9 mouse cellular contexts compared by ENCODE assay signal in genomic region chr7:95091360-95091759, GRCm38 (mm10).
DNase-seq lines count a peak whose midpoint lies in the region; ATAC-seq and TF ChIP-seq lines count a peak whose summit lies in the region.
"Had no signal": no experiment of that assay in that cellular context is flagged by ENCODE, and none has a peak within 500 bp of the region (broad histone marks: within the 10 kb centered on the region; RNA-seq: fewer than 3 reads in every experiment).

No protein-coding gene starts in this region.

- no peaks in the 10 kb centered on the region for H3K4me1 ChIP-seq in forebrain, embryonic 14.5 days (ENCODE audit: control insufficient read depth, insufficient read depth, low read length)
- no peaks in the 10 kb centered on the region for H3K4me1 ChIP-seq in forebrain, embryonic 16.5 days (replicated peaks; ENCODE audit: control insufficient read depth, insufficient read depth, low read length)
- no peaks in the 10 kb centered on the region for H3K4me1 ChIP-seq in liver, postnatal 0 days (ENCODE audit: insufficient read depth)
- H3K4me1 ChIP-seq in liver, embryonic 11.5 days (replicated peaks; ENCODE audit: control insufficient read depth, insufficient read depth, low read length), result no peaks in the 10 kb centered on the region
- H3K4me1 ChIP-seq: embryonic facial prominence, embryonic 12.5 days had no signal

- no peaks in the 10 kb centered on the region for H3K36me3 ChIP-seq in forebrain, embryonic 14.5 days (ENCODE audit: control insufficient read depth, insufficient read depth, low read length)
- H3K36me3 ChIP-seq in forebrain, embryonic 16.5 days (ENCODE audit: control insufficient read depth, insufficient read depth), result no peaks in the 10 kb centered on the region
- H3K36me3 ChIP-seq in liver, postnatal 0 days (replicated peaks; ENCODE audit: insufficient read depth, low read length), result no peaks in the 10 kb centered on the region
- no peaks in the 10 kb centered on the region for H3K36me3 ChIP-seq in liver, embryonic 11.5 days (ENCODE audit: control insufficient read depth, insufficient read depth, low read length)
- H3K36me3 ChIP-seq: embryonic facial prominence, embryonic 12.5 days had no signal

- H3K4me2 ChIP-seq in forebrain, embryonic 14.5 days (ENCODE audit: low read length), result no peak overlapping the region
- no peak overlapping the region for H3K4me2 ChIP-seq in forebrain, embryonic 16.5 days (ENCODE audit: low read length)
- no peak overlapping the region for H3K4me2 ChIP-seq in liver, postnatal 0 days (ENCODE audit: low read depth, low read length)
- no peak overlapping the region for H3K4me2 ChIP-seq in liver, embryonic 11.5 days
- H3K4me2 ChIP-seq: embryonic facial prominence, embryonic 12.5 days had no signal

- TF ChIP-seq EP300 in liver, postnatal 0 days (IDR thresholded peaks at IDR 0.05; ENCODE audit: low read depth), result no peak

- ATAC-seq in forebrain, embryonic 14.5 days, result no peak
- ATAC-seq in forebrain, embryonic 16.5 days, result no peak
- ATAC-seq in liver, postnatal 0 days, result no peak
- ATAC-seq in liver, embryonic 11.5 days (replicated peaks; ENCODE audit: low FRiP score), result no peak
- no peak for ATAC-seq in megakaryocyte, adult 5-6 weeks (ENCODE audit: poor library complexity, severe bottlenecking)

- no peak overlapping the region for H3K9ac ChIP-seq in forebrain, embryonic 14.5 days (ENCODE audit: low read length)
- no peak overlapping the region for H3K9ac ChIP-seq in forebrain, embryonic 16.5 days (replicated peaks; ENCODE audit: low read depth, low read length)
- no peak overlapping the region for H3K9ac ChIP-seq in liver, postnatal 0 days (replicated peaks)
- H3K9ac ChIP-seq in liver, embryonic 11.5 days (ENCODE audit: low read depth, low read length), result no peak overlapping the region
- H3K9ac ChIP-seq: embryonic facial prominence, embryonic 12.5 days had no signal

- no peaks in the 10 kb centered on the region for H3K9me3 ChIP-seq in forebrain, embryonic 14.5 days (replicated peaks; ENCODE audit: control insufficient read depth, low read length)
- H3K9me3 ChIP-seq in forebrain, embryonic 16.5 days (ENCODE audit: control insufficient read depth, low read length), result no peaks in the 10 kb centered on the region
- H3K9me3 ChIP-seq in liver, postnatal 0 days (ENCODE audit: low read length), result no peaks in the 10 kb centered on the region
- H3K9me3 ChIP-seq in liver, embryonic 11.5 days (ENCODE audit: control insufficient read depth, low read length), result no peaks in the 10 kb centered on the region
- H3K9me3 ChIP-seq: embryonic facial prominence, embryonic 12.5 days had no signal

- peak; percentile 57 for DNase-seq in forebrain, embryonic 14.5 days (ENCODE audit: low spot score)
- no peak for DNase-seq in liver, postnatal 0 days
- DNase-seq in liver, embryonic 11.5 days (ENCODE audit: low spot score), result no peak
- peak; percentile 68 for DNase-seq in brain, embryonic 14.5 days (ENCODE audit: low read depth)
- peak; percentile 25 for DNase-seq in mesoderm, embryonic 11.5 days (ENCODE audit: low read depth, low spot score)
- no peak for DNase-seq in spleen, postnatal 4 days (ENCODE audit: low spot score in 2 of 2)

- TF ChIP-seq CTCF in liver, postnatal 0 days (IDR thresholded peaks at IDR 0.05; ENCODE audit: low read depth), result 0 out of 2 replicates have a peak, but pooled peaks have one; percentile 18
- TF ChIP-seq CTCF in brain, embryonic 14.5 days (IDR thresholded peaks at IDR 0.05; ENCODE audit: borderline replicate concordance, extremely low read depth, insufficient read depth, insufficient read length), result peak; percentile 41; the same call in 1 of the 2 replicates

- no peak overlapping the region for H3K27ac ChIP-seq in forebrain, embryonic 14.5 days (ENCODE audit: low read depth, low read length)
- no peak overlapping the region for H3K27ac ChIP-seq in forebrain, embryonic 16.5 days (ENCODE audit: low read length)
- no peak overlapping the region for H3K27ac ChIP-seq in liver, postnatal 0 days (ENCODE audit: low read depth)
- no peak overlapping the region for H3K27ac ChIP-seq in liver, embryonic 11.5 days (ENCODE audit: low read depth, low read length)
- H3K27ac ChIP-seq: embryonic facial prominence, embryonic 12.5 days had no signal

- H3K27me3 ChIP-seq in forebrain, embryonic 14.5 days (replicated peaks; ENCODE audit: control insufficient read depth, insufficient read depth, low read length), result no peaks in the 10 kb centered on the region
- H3K27me3 ChIP-seq in forebrain, embryonic 16.5 days (replicated peaks; ENCODE audit: control insufficient read depth, insufficient read depth, low read length), result no peaks in the 10 kb centered on the region
- H3K27me3 ChIP-seq in liver, postnatal 0 days (ENCODE audit: insufficient read depth, low read length), result no peaks in the 10 kb centered on the region
- no peaks in the 10 kb centered on the region for H3K27me3 ChIP-seq in liver, embryonic 11.5 days (replicated peaks; ENCODE audit: control insufficient read depth, insufficient read depth, low read length)
- H3K27me3 ChIP-seq: embryonic facial prominence, embryonic 12.5 days had no signal

- H3K4me3 ChIP-seq in forebrain, embryonic 14.5 days (ENCODE audit: low read depth, low read length), result no peak overlapping the region
- H3K4me3 ChIP-seq in forebrain, embryonic 16.5 days (replicated peaks; ENCODE audit: low read length), result no peak overlapping the region
- no peak overlapping the region for H3K4me3 ChIP-seq in liver, postnatal 0 days (ENCODE audit: low read depth, low read length)
- H3K4me3 ChIP-seq in liver, embryonic 11.5 days (ENCODE audit: low read depth, low read length), result no peak overlapping the region
- H3K4me3 ChIP-seq: embryonic facial prominence, embryonic 12.5 days had no signal

- TF ChIP-seq POLR2A in brain, embryonic 14.5 days (IDR thresholded peaks at IDR 0.05; ENCODE audit: borderline replicate concordance, extremely low read depth, insufficient read depth, insufficient read length, poor library complexity, severe bottlenecking), result no peak

Comparison
In these comparisons a context has a peak if more than half of its experiments do, and no peak if none do; other contexts are left out.
1. DNase-seq: peak in forebrain, embryonic 14.5 days (single experiment), brain, embryonic 14.5 days (single experiment) and mesoderm, embryonic 11.5 days (single experiment); none in liver, postnatal 0 days (single experiment), liver, embryonic 11.5 days (single experiment) and spleen, postnatal 4 days (0 of 2).